Mouse (Mus musculus) spleen, adult 2 months (tissue): ENCODE data around the gene Cdca5.

Source experiments
- CTCF ChIP-seq: fragments of 200-500 bp; IDR thresholded peaks from 2 replicates; pipeline ENCODE4 v1.5.1; 2011; ENCODE audit warnings: mild to moderate bottlenecking, inconsistent platforms; ENCODE audit not compliant: insufficient read depth, insufficient read length, insufficient replicate concordance; ENCODE audit errors: extremely low read depth
- POLR2A ChIP-seq: fragments of 200-500 bp; IDR thresholded peaks from 2 replicates; pipeline ENCODE4 v1.6.1; 2011; ENCODE audit warnings: low read depth, low read length, inconsistent platforms

GRCm38 (mm10) chr19:6117346-6117985 is 32.7 kb downstream of the Cdca5 start:
- TF ChIP-seq POLR2A (no peak), CTCF (no peak)
